Mouse (Mus musculus) hematopoietic multipotent progenitor cell, adult 10-12 weeks (in vitro differentiated cells): ENCODE results near the gene Vmn2r26. TPM values are rescaled to one million over a fixed set of nuclear protein-coding genes. Genes with fewer than 3 reads are reported as not detected.

Experiments
- polyA plus RNA-seq: library from polyadenylated mRNA; stranded (reverse); fragments of >175 nt; gene quantifications from 2 replicates; pipeline ENCODE4 v1.2.3, GENCODE M21; 2012; ENCODE audit warnings: low replicate concordance

Vmn2r26 gene
- polyA plus RNA-seq: not detected in 2 replicates

GRCm38 (mm10) chr6:124024268-124024667 is at the start of gene Vmn2r26:
TSS of gene Vmn2r26 (plus strand) at chr6:124024568.

Other genes with a start within 250 kb of the Vmn2r26 start
- gene Vmn2r24, start 245.7 kb upstream of the Vmn2r26 start, polyA plus RNA-seq: not detected in 2 replicates
- gene Vmn2r25, start 171.1 kb upstream of the Vmn2r26 start, polyA plus RNA-seq: not detected in 2 replicates
- gene Vmn2r27, start 207.3 kb downstream of the Vmn2r26 start, polyA plus RNA-seq: not detected in 2 replicates